Mouse (Mus musculus) heart, postnatal 0 days (tissue): Measurements from ENCODE around the gene Racgap1. TPM values are rescaled to one million over a fixed set of nuclear protein-coding genes. Genes with fewer than 3 reads are reported as not detected.
A peak's percentile ranks its signal among the peaks of the same experiment; 100 is the strongest.

ENCODE experiments used
- ATAC-seq: fragments of 200-750 bp; cut with Nextera tagmentation; 2 replicates; pipeline ENCODE4 v1.8.0; 2017; ENCODE audit warnings: low read depth, moderate number of reproducible peaks, moderate library complexity; ENCODE audit not compliant: insufficient read depth
- DNase-seq: peaks from one replicate; pipeline ENCODE4 v3.0.0-alpha.2; 2016; ENCODE audit warnings: low spot score
- H3K27ac ChIP-seq: fragments of 300-500 bp; sonication (generic); 2 replicates; pipeline ENCODE4 v1.5.1; 2014; ENCODE audit warnings: low read depth, mild to moderate bottlenecking
- H3K27me3 ChIP-seq: fragments of 300-500 bp; sonication (generic); 2 replicates; pipeline ENCODE4 v1.6.1; 2014; ENCODE audit warnings: low read length, mixed read lengths; ENCODE audit not compliant: control insufficient read depth, insufficient read depth
- H3K36me3 ChIP-seq: fragments of 300-500 bp; sonication (generic); replicated peaks from 2 replicates; pipeline ENCODE4 v1.6.1; 2014; ENCODE audit warnings: low read length, mixed read lengths; ENCODE audit not compliant: control insufficient read depth, insufficient read depth
- H3K4me1 ChIP-seq: fragments of 300-500 bp; sonication (generic); 2 replicates; pipeline ENCODE4 v1.6.1; 2014; ENCODE audit warnings: antibody characterized with exemption; ENCODE audit not compliant: control insufficient read depth, insufficient read depth
- H3K4me2 ChIP-seq: fragments of 300-500 bp; sonication (generic); 2 replicates; pipeline ENCODE4 v1.6.1; 2014; ENCODE audit warnings: low read depth, mild to moderate bottlenecking, low read length, moderate library complexity
- H3K4me3 ChIP-seq: fragments of 300-500 bp; sonication (generic); 2 replicates; pipeline ENCODE4 v1.5.1; 2014; ENCODE audit warnings: low read depth, low read length
- H3K9ac ChIP-seq: fragments of 300-500 bp; sonication (generic); replicated peaks from 2 replicates; pipeline ENCODE4 v1.6.1; 2014; ENCODE audit warnings: low read depth, low read length, mixed read lengths
- H3K9me3 ChIP-seq: fragments of 300-500 bp; sonication (generic); replicated peaks from 2 replicates; pipeline ENCODE4 v1.6.1; 2016; ENCODE audit warnings: low read length; ENCODE audit not compliant: control insufficient read depth
- CTCF ChIP-seq: IDR thresholded peaks from 2 replicates; pipeline ENCODE4 v1.5.1; 2016; ENCODE audit warnings: antibody characterized with exemption, control low read depth, low read depth
- EP300 ChIP-seq: IDR thresholded peaks from 2 replicates; pipeline ENCODE4 v1.6.1; 2016; ENCODE audit warnings: antibody characterized with exemption, low read depth
- WGBS: fragments of 180-500 bp; shearing (Covaris S2); extraction: QIAGEN DNeasy Blood & Tissue Kit; methylation state at CpG from one replicate; pipeline ENCODE4 v1.1.7; 2014; 5-methylcytosine and 5-hydroxymethylcytosine counted together
- polyA plus RNA-seq: library from polyadenylated mRNA; unstranded; fragments of >200 nt; fragmentation: Nextera tagmentation; extraction: Ambion mirVana; gene quantifications from 2 replicates; pipeline ENCODE4 v1.2.1, GENCODE M21; 2015
- total RNA-seq: library from RNA; depleted of rRNA; stranded (reverse); fragments of >200 nt; gene quantifications from 2 replicates; pipeline ENCODE4 v1.2.3, GENCODE M21; 2014; ENCODE audit warnings: low replicate concordance

Racgap1 gene
- total and polyA plus RNA-seq, 2 experiments from 2014 or later, result 36.8 to 59.2 TPM

DNA sequence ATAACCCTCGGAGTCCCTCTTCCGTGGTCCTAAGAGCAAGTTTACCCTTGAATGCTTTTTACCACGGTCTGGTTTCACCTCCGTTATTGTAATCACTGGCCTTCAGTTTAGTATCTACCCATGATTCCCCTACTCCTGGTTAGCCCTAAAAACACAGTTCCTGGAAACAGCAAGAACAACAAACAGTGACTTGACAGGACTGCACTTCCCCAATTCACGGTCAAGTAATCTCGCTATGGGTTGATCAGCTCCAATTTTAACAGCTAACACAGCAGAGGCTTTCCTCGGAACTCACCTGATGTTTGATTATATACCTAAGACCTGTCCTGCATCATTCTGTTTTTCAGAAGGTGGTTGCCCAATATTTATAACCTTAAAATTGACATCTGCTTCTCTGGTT lies 16.8 kb downstream of the Racgap1 start:
- Histone ChIP-seq H3K4me3 (no peak overlapping the region), H3K27ac (no peak overlapping the region), H3K4me1 (no peaks in the 10 kb centered on the region), H3K9me3 (no peaks in the 10 kb centered on the region), H3K27me3 (no peaks in the 10 kb centered on the region), H3K9ac (no peak overlapping the region), H3K4me2 (no peak overlapping the region), H3K36me3 (peaks cover 85% of the 10 kb centered on the region)
- ATAC-seq (no peak), DNase-seq (no peak)
- TF ChIP-seq EP300, result no peak
- no peak for TF ChIP-seq CTCF
- WGBS, result 93% methylated on average over 7 of the region's 7 CpGs

- TF ChIP-seq CTCF, result peak; percentile 19; the same call in 1 of the 2 replicates
- TF ChIP-seq EP300, result no peak
- Histone ChIP-seq H3K4me1 (no peaks in the 10 kb centered on the region), H3K27me3 (no peaks in the 10 kb centered on the region), H3K36me3 (peaks cover 88% of the 10 kb centered on the region), H3K27ac (no peak overlapping the region), H3K4me2 (no peak overlapping the region), H3K9me3 (no peaks in the 10 kb centered on the region), H3K4me3 (no peak overlapping the region), H3K9ac (no peak overlapping the region)
- ATAC-seq (no peak), DNase-seq (no peak)
Measured at GRCm38 (mm10) chr15:99631618-99632017, 19.8 kb downstream of the Racgap1 start.

- no peak overlapping the region for H3K4me2 ChIP-seq
- H3K4me1 ChIP-seq, result no peaks in the 10 kb centered on the region
- no peak for DNase-seq
- no peaks in the 10 kb centered on the region for H3K9me3 ChIP-seq
- H3K27ac ChIP-seq, result no peak overlapping the region
- no peak overlapping the region for H3K4me3 ChIP-seq
- no peak for ATAC-seq
- 91% methylated on average over 11 of the region's 11 CpGs for WGBS
- peaks cover 55% of the 10 kb centered on the region for H3K36me3 ChIP-seq
- no peaks in the 10 kb centered on the region for H3K27me3 ChIP-seq
- no peak overlapping the region for H3K9ac ChIP-seq
- no peak for TF ChIP-seq CTCF
- TF ChIP-seq EP300, result no peak
Measured at GRCm38 (mm10) chr15:99622063-99622462, 29.4 kb downstream of the Racgap1 start.

DNA sequence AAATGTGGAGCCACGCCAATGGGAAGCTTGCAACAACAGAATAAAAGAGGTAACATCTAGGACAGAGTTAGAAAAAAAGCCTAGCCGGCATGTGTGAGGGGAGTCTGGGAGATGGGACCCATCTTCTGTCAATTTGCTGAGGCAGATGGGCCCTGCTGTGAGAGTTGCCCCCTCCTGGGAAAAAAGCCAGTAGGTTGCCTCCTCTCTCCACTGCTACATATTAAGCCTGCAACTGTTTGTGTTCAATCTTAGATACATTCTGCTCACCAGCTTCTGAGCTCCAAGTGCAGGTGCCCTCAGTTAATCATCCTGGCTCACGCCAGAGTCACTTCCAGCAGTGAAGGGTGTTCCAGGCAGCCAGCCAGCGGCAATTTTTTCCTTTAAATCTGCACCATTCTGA lies 31.6 kb downstream of the Racgap1 start:
- Histone ChIP-seq H3K4me3 (no peak overlapping the region), H3K27me3 (no peaks in the 10 kb centered on the region), H3K27ac (no peak overlapping the region), H3K9me3 (no peaks in the 10 kb centered on the region), H3K9ac (no peak overlapping the region), H3K4me2 (no peak overlapping the region), H3K36me3 (peaks cover 33% of the 10 kb centered on the region), H3K4me1 (peaks cover 2% of the 10 kb centered on the region)
- WGBS, result 82% methylated on average over 4 of the region's 4 CpGs
- TF ChIP-seq CTCF (no peak), EP300 (no peak)
- DNase-seq (no peak), ATAC-seq (no peak)

- H3K4me2 ChIP-seq, result no peak overlapping the region
- 91% methylated on average over 3 of the region's 3 CpGs for WGBS
- H3K4me1 ChIP-seq, result peaks cover 10% of the 10 kb centered on the region
- peaks cover 10% of the 10 kb centered on the region for H3K27me3 ChIP-seq
- no peak for ATAC-seq
- H3K4me3 ChIP-seq, result no peak overlapping the region
- no peak overlapping the region for H3K27ac ChIP-seq
- H3K9me3 ChIP-seq, result no peaks in the 10 kb centered on the region
- H3K36me3 ChIP-seq, result peaks cover 21% of the 10 kb centered on the region
- TF ChIP-seq CTCF, result no peak
- no peak for TF ChIP-seq EP300
- no peak overlapping the region for H3K9ac ChIP-seq
- no peak for DNase-seq
Measured at GRCm38 (mm10) chr15:99618595-99618994, 32.9 kb downstream of the Racgap1 start.

GRCm38 (mm10) chr15:99615246-99615645 lies 36.2 kb downstream of the Racgap1 start:
- Histone ChIP-seq H3K9me3 (peaks cover 3% of the 10 kb centered on the region; the same call in 1 of the 2 replicates), H3K9ac (no peak overlapping the region), H3K27ac (peak overlapping the region; percentile 31; the same call in 1 of the 2 replicates), H3K4me1 (peaks cover 10% of the 10 kb centered on the region), H3K4me2 (0 out of 2 replicates have a peak overlapping the region, but pooled peaks have one; percentile 30), H3K27me3 (peaks cover 28% of the 10 kb centered on the region), H3K36me3 (no peaks in the 10 kb centered on the region), H3K4me3 (no peak overlapping the region)
- DNase-seq (no peak), ATAC-seq (peak; percentile 10; the same call in 1 of the 2 replicates)
- TF ChIP-seq CTCF, result no peak
- no peak for TF ChIP-seq EP300
- WGBS, result 33% methylated on average over 9 of the region's 9 CpGs
